Mouse (Mus musculus): ENCODE measurements at regions not wholly inside any gene's neighbourhood (a gene's known extent, or its start where the extent isn't known, plus 50 kb on each side); places are given as distances from the start of the nearest gene placed in this dataset.

GRCm38 (mm10) chr4:35417866-35418265 is 191.9 kb upstream of the C9orf72 start:
- peak; percentile 13 to 30 for DNase-seq (ENCODE audit: low spot score in 2 of 2)

GRCm38 (mm10) chr4:35413488-35413887 is 187.5 kb upstream of the C9orf72 start:
- no peak for DNase-seq (ENCODE audit: low spot score in 2 of 2)
- intact Hi-C loops (cut with DNase I) = no loop called here

More at GRCm38 (mm10) chr4:35417866-35418265, 191.9 kb upstream of the C9orf72 start:
- intact Hi-C loops (cut with DNase I) = no loop called here

- DNase-seq (ENCODE audit: low spot score in 2 of 2) = no peak
- intact Hi-C loops (cut with DNase I) = no loop called here
Measured at GRCm38 (mm10) chr4:35405301-35406006, 179.5 kb upstream of the C9orf72 start.

- intact Hi-C loops (cut with DNase I) = no loop called here
- DNase-seq (ENCODE audit: low spot score in 2 of 2) = no peak
Measured at GRCm38 (mm10) chr4:35404068-35404467, 178.1 kb upstream of the C9orf72 start.

GRCm38 (mm10) chr4:35403594-35403993 is 177.6 kb upstream of the C9orf72 start:
- no peak for DNase-seq (ENCODE audit: low spot score in 2 of 2)
- intact Hi-C loops (cut with DNase I) = no loop called here

GRCm38 (mm10) chr4:35402376-35403133 is 176.6 kb upstream of the C9orf72 start:
- no peak for DNase-seq (ENCODE audit: low spot score in 2 of 2)
- intact Hi-C loops (cut with DNase I) = no loop called here

- intact Hi-C loops (cut with DNase I) = no loop called here
- peak in 1 of 2 experiments; percentile 42 for DNase-seq (ENCODE audit: low spot score in 2 of 2)
Measured at GRCm38 (mm10) chr4:35401783-35402182, 175.8 kb upstream of the C9orf72 start.

GRCm38 (mm10) chr4:35400511-35400910 is 174.5 kb upstream of the C9orf72 start:
- intact Hi-C loops (cut with DNase I) = no loop called here
- DNase-seq (ENCODE audit: low spot score in 2 of 2) = peak; percentile 65 to 96

GRCm38 (mm10) chr4:35395583-35395877 is 169.6 kb upstream of the C9orf72 start:
- intact Hi-C loops (cut with DNase I) = no loop called here
- DNase-seq (ENCODE audit: low spot score in 2 of 2) = no peak

- intact Hi-C loops (cut with DNase I) = no loop called here
- no peak for DNase-seq (ENCODE audit: low spot score in 2 of 2)
Measured at GRCm38 (mm10) chr4:35394821-35395582, 169.0 kb upstream of the C9orf72 start.

- no peak for DNase-seq (ENCODE audit: low spot score in 2 of 2)
- intact Hi-C loops (cut with DNase I) = loop anchor here (10.0 kb wide), 1 partner anchor 1579 kb away; the partner anchor contains the start of gene Lingo2
Measured at GRCm38 (mm10) chr4:35375791-35376190, 149.8 kb upstream of the C9orf72 start.

- intact Hi-C loops (cut with DNase I) = loop anchor here (10.0 kb wide), 1 partner anchor 1581 kb away; the partner anchor contains the start of gene Lingo2
- no peak for DNase-seq (ENCODE audit: low spot score in 2 of 2)
Measured at GRCm38 (mm10) chr4:35373213-35373860, 147.4 kb upstream of the C9orf72 start.

GRCm38 (mm10) chr4:35372528-35373212 is 146.7 kb upstream of the C9orf72 start:
- DNase-seq (ENCODE audit: low spot score in 2 of 2) = peak; percentile 81 to 82
- intact Hi-C loops (cut with DNase I) = loop anchor here (10.0 kb wide), 1 partner anchor 1582 kb away; the partner anchor contains the start of gene Lingo2

- no peak for DNase-seq (ENCODE audit: low spot score in 2 of 2)
- intact Hi-C loops (cut with DNase I) = no loop called here
Measured at GRCm38 (mm10) chr4:35364161-35364560, 138.2 kb upstream of the C9orf72 start.

- no peak for DNase-seq (ENCODE audit: low spot score in 2 of 2)
- intact Hi-C loops (cut with DNase I) = no loop called here
Measured at GRCm38 (mm10) chr4:35362176-35362575, 136.2 kb upstream of the C9orf72 start.

GRCm38 (mm10) chr4:35359376-35359775 is 133.4 kb upstream of the C9orf72 start:
- intact Hi-C loops (cut with DNase I) = no loop called here

GRCm38 (mm10) chr4:35356904-35357563 is 131.1 kb upstream of the C9orf72 start:
- no peak for DNase-seq (ENCODE audit: low spot score in 2 of 2)
- intact Hi-C loops (cut with DNase I) = no loop called here

More at GRCm38 (mm10) chr4:35359376-35359775, 133.4 kb upstream of the C9orf72 start:
- no peak for DNase-seq (ENCODE audit: low spot score in 2 of 2)

GRCm38 (mm10) chr4:35356051-35356450 is 130.1 kb upstream of the C9orf72 start:
- intact Hi-C loops (cut with DNase I) = no loop called here
- no peak for DNase-seq (ENCODE audit: low spot score in 2 of 2)

GRCm38 (mm10) chr4:35354046-35354445 is 128.1 kb upstream of the C9orf72 start:
- intact Hi-C loops (cut with DNase I) = no loop called here
- no peak for DNase-seq (ENCODE audit: low spot score in 2 of 2)
